Mouse (Mus musculus) lung, adult 2 months (tissue): ENCODE data around the gene Nuf2.

ENCODE experiments used
- CTCF ChIP-seq: fragments of 200-500 bp; IDR thresholded peaks from 2 replicates; pipeline ENCODE4 v1.5.1; 2011; ENCODE audit warnings: mild to moderate bottlenecking, low read length, control low read depth; ENCODE audit not compliant: insufficient read depth
- POLR2A ChIP-seq: fragments of 200-500 bp; IDR thresholded peaks from 2 replicates; pipeline ENCODE4 v1.6.1; 2011; ENCODE audit warnings: low read depth, mild to moderate bottlenecking, control low read depth, low read length, borderline replicate concordance; ENCODE audit errors: extremely low read depth

- no peak for TF ChIP-seq CTCF
- TF ChIP-seq POLR2A: no peak
These were observed 46.7 kb downstream of the Nuf2 start for GRCm38 (mm10) chr1:169484565-169484964.
